Comparison of ENCODE assay signal across 16 mouse cellular contexts in the genomic region with DNA sequence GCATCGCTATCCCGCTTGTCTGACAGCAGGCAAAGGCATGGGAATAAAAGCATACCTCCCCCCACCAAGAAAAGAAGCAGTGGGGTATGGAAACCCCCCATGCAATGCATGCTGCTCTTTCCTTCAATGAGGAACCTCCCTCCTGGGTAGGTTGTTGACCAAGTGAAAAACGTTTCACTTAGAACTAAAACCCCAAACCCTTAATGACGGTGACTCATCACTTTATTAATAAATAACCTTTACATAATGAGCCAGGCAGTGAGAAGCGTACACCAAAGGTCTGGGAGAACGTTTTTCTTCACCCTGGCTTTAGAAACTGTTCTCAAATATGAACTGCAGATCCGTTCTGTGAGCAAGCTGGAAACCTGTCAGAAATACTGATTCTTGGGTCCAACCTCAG.
"Had no signal": no experiment of that assay in that cellular context is flagged by ENCODE, and none has a peak within 500 bp of the region (broad histone marks: within the 10 kb centered on the region; RNA-seq: fewer than 3 reads in every experiment).

No protein-coding gene starts in this region.

- DNase-seq: retina, postnatal 1 day; right cerebral cortex, adult 18-20 months; right cerebral cortex, postnatal 14 days; right cerebral cortex, postnatal 25 days; right cerebral cortex, postnatal 4 days; spleen, adult 18-20 months; thymus, adult 18-20 months; thymus, adult 2 months; thymus, postnatal 14 days; thymus, postnatal 25 days; thymus, postnatal 36 days; thymus, postnatal 4 days had no signal

- H3K4me3 ChIP-seq: neural tube, embryonic 13.5 days; neural tube, embryonic 15.5 days; stomach, embryonic 15.5 days had no signal

- H3K27ac ChIP-seq: neural tube, embryonic 13.5 days; neural tube, embryonic 15.5 days; stomach, embryonic 15.5 days; stomach, postnatal 0 days had no signal

- H3K27me3 ChIP-seq: neural tube, embryonic 13.5 days; neural tube, embryonic 15.5 days; stomach, embryonic 15.5 days had no signal
